Mouse (Mus musculus): Measurements from ENCODE around the gene Uqcc3. TPM values are rescaled to one million over a fixed set of nuclear protein-coding genes. Genes with fewer than 3 reads are reported as not detected.
A peak's percentile ranks its signal among the peaks of the same experiment; 100 is the strongest.
"Not testable (repeated sequence)": the region's sequence is repeated elsewhere in the genome, so short reads cannot be mapped to it uniquely, and the experiment has no call there.

The Uqcc3 gene
- polyA plus RNA-seq, 1 experiment from 2014 or later = 60.6 TPM

DNA sequence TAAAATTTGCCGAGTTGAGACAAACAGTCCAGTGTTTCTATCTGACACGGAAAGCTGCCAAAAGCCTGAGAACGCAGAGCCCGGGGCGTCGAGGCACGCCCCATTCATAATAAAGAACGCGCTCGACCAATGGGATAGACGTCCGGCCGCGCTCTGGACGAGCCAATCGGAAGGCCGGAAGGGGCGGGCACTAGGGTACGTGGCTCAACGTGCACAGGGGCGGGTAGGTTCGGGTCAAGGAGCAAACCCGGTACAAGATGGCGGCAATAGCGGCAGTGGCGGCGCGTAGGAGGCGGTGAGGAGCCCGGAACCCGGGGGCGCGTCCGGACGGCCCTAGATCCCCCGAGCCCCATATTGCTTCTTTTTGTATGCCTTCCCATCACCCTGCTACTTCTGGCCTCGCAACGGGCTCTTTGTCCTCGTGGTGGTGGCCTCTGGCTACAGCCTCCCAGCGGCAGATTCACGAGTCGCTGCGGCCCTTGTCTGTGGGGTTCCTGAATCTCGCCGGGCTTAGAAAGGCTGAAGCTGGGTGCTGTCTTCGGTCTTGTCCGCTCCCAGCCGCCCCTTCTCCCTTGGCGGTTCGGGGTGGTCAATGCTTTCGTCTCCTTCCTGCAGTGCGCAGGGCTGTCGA is 17.3 kb upstream of the Uqcc3 start, which contains the start of gene Ganab:
TSS of gene Ganab (plus strand) at position 207 of the 631 bp plus-strand sequence.
- under 1% methylated on average over 53 of the region's 53 CpGs for WGBS

DNA sequence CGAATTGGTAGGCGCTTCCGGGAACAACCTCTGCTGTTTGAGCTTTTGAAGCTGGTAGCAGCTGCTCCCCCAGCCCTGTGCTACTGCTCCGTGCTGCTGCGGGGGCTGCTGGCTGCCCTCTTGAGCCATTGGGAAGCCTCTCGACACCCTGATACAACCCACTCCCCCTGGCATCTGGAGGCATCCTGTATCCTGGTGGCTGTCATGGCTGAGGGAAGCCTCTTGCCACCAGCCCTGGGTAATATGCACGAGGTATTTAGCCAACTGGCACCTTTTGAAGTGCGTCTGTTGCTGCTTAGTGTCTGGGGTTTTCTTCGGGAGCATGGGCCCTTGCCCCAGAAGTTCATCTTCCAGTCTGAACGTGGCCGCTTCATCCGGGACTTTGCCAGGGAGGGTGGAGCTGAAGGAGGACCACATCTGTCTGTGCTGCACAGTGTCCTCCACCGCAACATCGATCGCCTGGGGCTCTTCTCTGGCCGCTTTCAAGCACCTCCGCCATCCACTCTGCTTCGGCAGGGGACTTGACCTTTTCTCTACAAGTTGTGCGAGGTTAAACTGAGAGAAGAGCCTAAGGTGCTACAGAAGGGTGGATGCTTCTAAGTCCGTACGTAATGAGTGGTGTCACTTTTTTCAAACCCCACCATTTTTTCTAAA is 16.6 kb upstream of the Uqcc3 start:
- Histone ChIP-seq H3K9ac (peak overlapping the region; percentile 89), H3K4me3 (replicated peaks; ENCODE audit: low read length) (peak overlapping the region; percentile 81), H3K4me2 (replicated peaks) (peak overlapping the region; percentile 95), H3K36me3 (replicated peaks; ENCODE audit: control insufficient read depth, insufficient read depth) (peaks cover 21% of the 10 kb centered on the region), H3K27ac (peak overlapping the region; percentile 82), H3K4me1 (replicated peaks; ENCODE audit: control insufficient read depth, insufficient read depth, low read length) (peaks cover 25% of the 10 kb centered on the region)
- DNase-seq (ENCODE audit: low spot score); H3K9me3 ChIP-seq (ENCODE audit: control insufficient read depth, low read length); H3K27me3 ChIP-seq (ENCODE audit: control insufficient read depth, insufficient read depth, low read length): not testable (repeated sequence)
- 24% methylated on average over 21 of the region's 21 CpGs for WGBS
- peak; percentile 61 for ATAC-seq (ENCODE audit: low FRiP score)

More for the DNA sequence above, 17.3 kb upstream of the Uqcc3 start, which contains the start of gene Ganab:
- peak within 1 kb of the TSS; percentile 87 for H3K27ac ChIP-seq
- ATAC-seq (ENCODE audit: low FRiP score) = peak; percentile 99
- H3K9me3 ChIP-seq (ENCODE audit: control insufficient read depth, low read length) = no peaks in the 10 kb centered on the region
- DNase-seq (ENCODE audit: low spot score) = peak; percentile 95
- no peaks in the 10 kb centered on the region for H3K27me3 ChIP-seq (ENCODE audit: control insufficient read depth, insufficient read depth, low read length)
- H3K4me2 ChIP-seq (replicated peaks) = peak within 1 kb of the TSS; percentile 95
- peak within 1 kb of the TSS; percentile 89 for H3K9ac ChIP-seq
- peaks cover 27% of the 10 kb centered on the region for H3K36me3 ChIP-seq (replicated peaks; ENCODE audit: control insufficient read depth, insufficient read depth)
- peaks cover 25% of the 10 kb centered on the region for H3K4me1 ChIP-seq (replicated peaks; ENCODE audit: control insufficient read depth, insufficient read depth, low read length)
- H3K4me3 ChIP-seq (replicated peaks; ENCODE audit: low read length) = peak within 1 kb of the TSS; percentile 81

DNA sequence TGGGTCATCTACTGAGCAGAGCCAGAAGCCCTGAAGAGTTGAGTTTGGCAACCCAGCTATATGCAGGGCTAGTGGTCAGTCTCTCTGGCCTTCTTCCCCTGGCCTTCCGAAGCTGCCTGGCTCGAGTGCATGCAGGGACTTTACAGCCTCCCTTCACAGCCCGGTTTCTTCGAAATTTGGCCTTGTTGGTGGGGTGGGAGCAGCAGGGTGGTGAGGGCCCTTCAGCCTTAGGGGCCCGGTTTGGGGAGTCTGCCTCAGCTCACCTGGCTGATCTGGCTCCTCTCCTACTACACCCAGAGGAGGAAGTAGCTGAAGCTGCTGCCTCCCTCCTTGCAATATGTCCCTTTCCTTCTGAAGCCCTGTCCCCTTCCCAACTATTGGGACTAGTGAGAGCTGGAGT is 15.5 kb upstream of the Uqcc3 start:
- DNase-seq (ENCODE audit: low spot score); H3K9ac ChIP-seq; ATAC-seq (ENCODE audit: low FRiP score); H3K9me3 ChIP-seq (ENCODE audit: control insufficient read depth, low read length); H3K4me2 ChIP-seq (replicated peaks); H3K27ac ChIP-seq; H3K4me3 ChIP-seq (replicated peaks; ENCODE audit: low read length); H3K27me3 ChIP-seq (ENCODE audit: control insufficient read depth, insufficient read depth, low read length): not testable (repeated sequence)
- 96% methylated on average over 5 of the region's 5 CpGs for WGBS
- Histone ChIP-seq H3K36me3 (replicated peaks; ENCODE audit: control insufficient read depth, insufficient read depth) (peaks cover 21% of the 10 kb centered on the region), H3K4me1 (replicated peaks; ENCODE audit: control insufficient read depth, insufficient read depth, low read length) (peaks cover 25% of the 10 kb centered on the region)

DNA sequence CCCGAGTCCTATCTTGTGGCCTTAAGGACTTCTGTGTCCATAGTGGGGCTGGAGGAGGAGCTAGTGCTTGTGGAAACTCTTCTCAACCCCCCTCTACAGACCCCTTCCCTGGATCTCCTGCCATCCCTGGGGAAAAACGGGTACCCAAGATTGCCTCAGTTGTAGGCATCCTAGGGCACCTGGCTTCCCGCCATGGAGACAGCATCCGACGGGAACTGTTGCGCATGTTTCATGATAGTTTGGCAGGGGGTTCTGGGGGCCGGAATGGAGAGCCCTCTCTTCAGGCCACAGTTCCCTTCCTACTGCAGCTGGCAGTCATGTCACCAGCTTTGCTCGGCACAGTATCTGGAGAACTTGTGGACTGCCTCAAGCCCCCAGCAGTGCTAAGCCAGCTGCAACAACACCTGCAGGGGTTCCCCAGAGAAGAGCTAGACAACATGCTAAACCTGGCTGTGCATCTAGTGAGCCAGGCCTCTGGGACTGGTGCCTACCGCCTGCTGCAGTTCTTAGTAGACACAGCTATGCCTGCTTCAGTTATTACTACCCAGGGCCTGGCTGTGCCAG is 14.8 kb upstream of the Uqcc3 start:
- Histone ChIP-seq H3K9me3 (ENCODE audit: control insufficient read depth, low read length) (no peaks in the 10 kb centered on the region), H3K4me1 (replicated peaks; ENCODE audit: control insufficient read depth, insufficient read depth, low read length) (peaks cover 25% of the 10 kb centered on the region), H3K4me3 (replicated peaks; ENCODE audit: low read length) (no peak overlapping the region), H3K9ac (no peak overlapping the region), H3K27ac (no peak overlapping the region), H3K4me2 (replicated peaks) (no peak overlapping the region), H3K36me3 (replicated peaks; ENCODE audit: control insufficient read depth, insufficient read depth) (peaks cover 28% of the 10 kb centered on the region), H3K27me3 (ENCODE audit: control insufficient read depth, insufficient read depth, low read length) (no peaks in the 10 kb centered on the region)
- DNase-seq (ENCODE audit: low spot score) = no peak
- 93% methylated on average over 9 of the region's 9 CpGs for WGBS
- ATAC-seq (ENCODE audit: low FRiP score) = no peak

DNA sequence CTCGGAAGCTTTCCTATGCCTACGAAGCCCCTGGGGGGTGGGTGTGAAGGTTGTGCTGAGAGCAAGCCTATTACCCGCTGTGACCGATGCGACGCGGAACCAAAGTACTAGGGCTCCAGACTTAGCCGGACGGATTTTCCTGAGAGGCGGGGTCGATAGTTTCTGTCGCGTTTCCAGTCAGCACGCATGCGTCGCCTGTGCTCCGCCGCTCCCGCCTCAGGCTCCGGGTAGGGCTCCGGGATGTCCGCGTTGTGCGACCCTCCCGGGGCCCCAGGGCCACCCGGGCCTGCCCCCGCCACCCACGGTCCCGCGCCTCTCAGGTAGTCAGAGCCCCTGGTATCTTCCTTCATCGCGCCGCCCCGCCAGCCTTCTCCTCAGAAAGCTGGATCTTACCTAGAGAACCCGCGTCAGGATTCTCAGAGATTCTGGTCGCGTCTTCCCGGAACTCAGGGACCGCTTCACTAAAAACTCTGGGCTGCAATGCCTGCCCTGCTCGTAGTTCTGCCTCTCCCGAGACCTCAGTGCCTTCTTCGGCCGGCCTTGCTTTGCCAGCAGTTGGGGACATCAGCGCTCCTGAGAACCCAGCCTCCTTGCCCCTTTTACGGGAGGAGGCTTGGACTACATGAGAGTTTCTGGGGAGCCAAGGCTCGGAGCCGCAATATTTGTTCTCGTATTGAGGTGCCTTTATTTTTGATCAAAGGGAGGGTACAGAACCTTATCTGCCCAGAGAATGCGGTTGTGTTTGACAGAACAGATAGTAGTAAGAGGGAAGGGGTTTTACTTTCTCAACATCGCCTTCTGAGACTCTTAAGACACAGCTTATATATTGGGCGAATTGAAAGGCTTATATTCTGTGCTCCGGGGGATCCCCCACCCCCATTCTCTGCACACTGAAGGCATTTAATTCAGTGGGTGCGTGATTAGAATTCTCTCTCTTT is 12.4 kb upstream of the Uqcc3 start, which contains the start of gene Ints5:
TSS of gene Ints5 (plus strand) at position 177 of the 938 bp plus-strand sequence.
- 2% methylated on average over 54 of the region's 54 CpGs for WGBS
- no peaks in the 10 kb centered on the region for H3K27me3 ChIP-seq (ENCODE audit: control insufficient read depth, insufficient read depth, low read length)
- peak within 1 kb of the TSS; percentile 74 for H3K4me3 ChIP-seq (replicated peaks; ENCODE audit: low read length)
- peak within 1 kb of the TSS; percentile 85 for H3K9ac ChIP-seq
- H3K36me3 ChIP-seq (replicated peaks; ENCODE audit: control insufficient read depth, insufficient read depth) = peaks cover 31% of the 10 kb centered on the region
- H3K27ac ChIP-seq = peak within 1 kb of the TSS; percentile 82
- no peaks in the 10 kb centered on the region for H3K9me3 ChIP-seq (ENCODE audit: control insufficient read depth, low read length)
- ATAC-seq (ENCODE audit: low FRiP score) (peak; percentile 64), DNase-seq (ENCODE audit: low spot score) (peak; percentile 87)
- H3K4me2 ChIP-seq (replicated peaks) = peak within 1 kb of the TSS; percentile 92
- peaks cover 25% of the 10 kb centered on the region for H3K4me1 ChIP-seq (replicated peaks; ENCODE audit: control insufficient read depth, insufficient read depth, low read length)

DNA sequence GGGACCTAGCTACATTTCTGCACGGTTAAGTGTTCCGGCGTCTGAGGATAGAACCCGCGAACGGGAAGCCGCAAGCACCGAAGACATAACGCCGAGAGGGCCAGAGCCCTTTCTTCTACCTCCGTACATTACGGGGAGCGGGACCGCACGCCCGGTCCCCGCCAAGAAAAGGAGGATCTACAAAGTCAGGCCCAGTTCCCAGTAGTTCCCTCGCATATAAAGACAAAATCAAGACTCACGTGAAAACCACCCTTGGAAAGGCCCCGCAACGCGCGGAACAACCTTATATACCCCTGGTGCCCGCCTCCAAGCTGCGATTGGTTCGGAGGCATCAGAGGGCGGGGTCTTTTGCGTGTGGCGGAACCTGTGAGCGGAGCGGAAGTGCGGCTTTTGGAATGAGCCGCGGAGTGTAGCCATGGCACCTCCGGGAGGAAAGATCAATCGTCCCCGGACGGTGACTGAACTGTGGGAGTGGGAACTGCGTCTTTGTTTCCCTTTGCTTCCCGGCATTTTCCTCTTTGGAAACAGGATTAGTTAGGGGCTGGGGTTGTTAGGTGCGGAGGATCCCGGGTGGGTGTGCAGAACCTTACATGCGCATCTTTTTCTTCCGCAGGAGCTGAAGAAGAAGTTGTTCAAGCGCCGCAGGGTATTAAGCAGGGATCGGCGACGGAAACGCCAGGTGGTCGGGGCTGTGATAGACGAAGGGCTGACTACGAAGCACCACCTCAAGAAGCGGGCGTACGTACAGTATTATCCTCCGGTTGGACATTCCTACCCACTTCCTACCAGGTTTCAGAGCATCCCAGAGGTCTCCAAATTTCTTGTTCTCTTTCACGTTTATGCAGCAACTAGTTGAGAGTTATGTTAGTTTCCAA is 8.0 kb upstream of the Uqcc3 start, which contains the start of the genes 1810009A15Rik and Gm49416:
TSS of gene 1810009A15Rik (plus strand) at position 343 of the 875 bp plus-strand sequence.
TSS of gene Gm49416 (plus strand) at position 416 of the 875 bp plus-strand sequence.
- Histone ChIP-seq H3K27me3 (ENCODE audit: control insufficient read depth, insufficient read depth, low read length) (no peaks in the 10 kb centered on the region), H3K4me1 (replicated peaks; ENCODE audit: control insufficient read depth, insufficient read depth, low read length) (peaks cover 21% of the 10 kb centered on the region), H3K4me3 (replicated peaks; ENCODE audit: low read length) (peak within 1 kb of the TSS; percentile 67), H3K27ac (peak within 1 kb of the TSS; percentile 89), H3K9ac (peak within 1 kb of the TSS; percentile 70), H3K4me2 (replicated peaks) (peak within 1 kb of the TSS; percentile 89), H3K9me3 (ENCODE audit: control insufficient read depth, low read length) (no peaks in the 10 kb centered on the region), H3K36me3 (replicated peaks; ENCODE audit: control insufficient read depth, insufficient read depth) (peaks cover 13% of the 10 kb centered on the region)
- under 1% methylated on average over 58 of the region's 58 CpGs for WGBS
- ATAC-seq (ENCODE audit: low FRiP score) (peak; percentile 94), DNase-seq (ENCODE audit: low spot score) (peak; percentile 98)

DNA sequence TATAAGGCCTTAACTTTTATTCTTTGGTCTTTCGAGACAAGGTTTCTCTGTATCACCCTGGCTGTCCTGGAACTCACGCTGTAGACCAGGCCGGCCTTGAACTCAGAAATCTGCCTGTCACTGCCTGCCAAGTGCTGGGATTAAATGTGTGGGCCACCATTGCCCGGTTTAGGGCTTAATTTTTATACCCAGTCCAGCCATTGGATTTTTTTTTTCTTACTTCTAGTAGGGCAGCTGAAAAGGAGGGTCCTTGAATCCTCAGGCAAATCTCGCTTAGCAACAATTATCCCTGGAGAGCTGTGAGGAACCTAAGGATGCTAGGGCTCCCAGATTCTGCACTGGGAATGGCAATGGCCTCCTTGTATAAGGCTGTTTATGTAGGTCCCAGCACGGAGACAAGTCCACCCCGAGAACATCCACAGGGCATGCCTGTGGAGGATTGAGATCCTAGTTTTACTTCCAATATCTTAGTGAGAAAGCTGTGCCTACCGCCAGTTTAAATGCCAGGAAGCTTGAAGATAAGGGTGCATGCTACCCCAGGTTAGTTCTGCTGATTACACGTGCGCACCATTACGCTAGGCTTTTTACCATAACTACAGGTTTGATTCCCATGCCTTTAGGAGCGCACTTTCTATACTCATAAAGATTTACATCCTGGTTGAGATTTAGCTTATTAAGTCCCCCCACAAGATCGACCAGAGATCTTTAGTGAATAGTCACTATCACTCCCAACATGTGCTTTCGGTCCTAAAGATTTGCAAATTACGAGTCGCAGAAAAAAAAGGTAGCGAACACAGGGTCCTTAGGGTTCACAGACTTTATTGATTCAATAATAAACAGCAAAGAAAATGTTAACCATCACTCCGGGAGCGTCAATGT is 7.1 kb upstream of the Uqcc3 start:
- peak overlapping the region; percentile 89 for H3K4me2 ChIP-seq (replicated peaks)
- H3K4me3 ChIP-seq (replicated peaks; ENCODE audit: low read length) = peak overlapping the region; percentile 67
- H3K27ac ChIP-seq = peak overlapping the region; percentile 89
- no peaks in the 10 kb centered on the region for H3K9me3 ChIP-seq (ENCODE audit: control insufficient read depth, low read length)
- H3K27me3 ChIP-seq (ENCODE audit: control insufficient read depth, insufficient read depth, low read length) = no peaks in the 10 kb centered on the region
- WGBS = 16% methylated on average over 19 of the region's 19 CpGs
- H3K9ac ChIP-seq = peak overlapping the region; percentile 70
- DNase-seq (ENCODE audit: low spot score) (no peak), ATAC-seq (ENCODE audit: low FRiP score) (no peak)
- peaks cover 13% of the 10 kb centered on the region for H3K36me3 ChIP-seq (replicated peaks; ENCODE audit: control insufficient read depth, insufficient read depth)
- H3K4me1 ChIP-seq (replicated peaks; ENCODE audit: control insufficient read depth, insufficient read depth, low read length) = peaks cover 17% of the 10 kb centered on the region

Data from hindbrain, embryonic 14.5 days (tissue).